Mouse (Mus musculus) heart, embryonic 10.5 days (tissue): Measurements from ENCODE around the gene Rab44. TPM values are rescaled to one million over a fixed set of nuclear protein-coding genes. Genes with fewer than 3 reads are reported as not detected.
"Not testable (repeated sequence)": the region's sequence is repeated elsewhere in the genome, so short reads cannot be mapped to it uniquely, and the experiment has no call there.

ENCODE experiments used
- DNase-seq: peaks from one replicate; pipeline ENCODE4 v3.0.0-alpha.2; 2017; ENCODE audit warnings: low spot score
- H3K27ac ChIP-seq: fragments of 300-500 bp; sonication (generic); 2 replicates; pipeline ENCODE4 v1.5.1; 2016; ENCODE audit warnings: mild to moderate bottlenecking
- H3K27me3 ChIP-seq: fragments of 300-500 bp; sonication (generic); 2 replicates; pipeline ENCODE4 v1.6.1; 2016; ENCODE audit warnings: mild to moderate bottlenecking; ENCODE audit not compliant: poor library complexity, insufficient read depth, severe bottlenecking
- H3K36me3 ChIP-seq: fragments of 300-500 bp; sonication (generic); 2 replicates; pipeline ENCODE4 v1.6.1; 2016; ENCODE audit warnings: mild to moderate bottlenecking, moderate library complexity
- H3K4me1 ChIP-seq: fragments of 300-500 bp; sonication (generic); 2 replicates; pipeline ENCODE4 v1.6.1; 2016; ENCODE audit warnings: mild to moderate bottlenecking
- H3K4me3 ChIP-seq: fragments of 300-500 bp; sonication (generic); 2 replicates; pipeline ENCODE4 v1.5.1; 2016; ENCODE audit warnings: mild to moderate bottlenecking, moderate library complexity
- H3K9me3 ChIP-seq: fragments of 300-500 bp; sonication (generic); 2 replicates; pipeline ENCODE4 v1.6.1; 2016; ENCODE audit warnings: mild to moderate bottlenecking, moderate library complexity
- WGBS: fragments of 180-500 bp; shearing (Covaris S2); methylation state at CpG from one replicate; pipeline ENCODE4 v1.1.7; 2016; 5-methylcytosine and 5-hydroxymethylcytosine counted together
- polyA plus RNA-seq: library from polyadenylated mRNA; unstranded; fragments of >200 nt; fragmentation: Nextera tagmentation; extraction: Ambion mirVana; gene quantifications from 2 replicates; pipeline ENCODE4 v1.2.1, GENCODE M21; 2016

Gene Rab44
- 0.23 and 0.48 TPM in 2 replicates for polyA plus RNA-seq

- Histone ChIP-seq H3K4me3 (no peak within 1 kb of the TSS), H3K36me3 (no peaks in the 10 kb centered on the region), H3K4me1 (peaks cover 3% of the 10 kb centered on the region; the same call in 1 of the 2 replicates), H3K27ac (no peak within 1 kb of the TSS; the same call in 1 of the 2 replicates), H3K9me3 (no peaks in the 10 kb centered on the region), H3K27me3 (no peaks in the 10 kb centered on the region)
- no peak for DNase-seq
- 83% methylated on average over 13 of the region's 13 CpGs for WGBS
These were observed at the start of gene Rab44 for GRCm38 (mm10) chr17:29113591-29114352. Rab44 (plus strand) TSS chr17:29114145.

GRCm38 (mm10) chr17:29065245-29065940, 48.6 kb upstream of the Rab44 start:
- DNase-seq: no peak
- Histone ChIP-seq H3K27me3 (no peaks in the 10 kb centered on the region; the same call in 1 of the 2 replicates), H3K4me3 (no peak overlapping the region), H3K27ac (no peak overlapping the region), H3K9me3 (no peaks in the 10 kb centered on the region), H3K36me3 (no peaks in the 10 kb centered on the region), H3K4me1 (peaks cover 43% of the 10 kb centered on the region)
- WGBS: 78% methylated on average over 21 of the region's 21 CpGs

- H3K4me3 ChIP-seq: no peak overlapping the region
- H3K36me3 ChIP-seq: no peaks in the 10 kb centered on the region
These were observed 48.0 kb upstream of the Rab44 start for GRCm38 (mm10) chr17:29065971-29066370.

GRCm38 (mm10) chr17:29067416-29067815, 46.5 kb upstream of the Rab44 start:
- not testable (repeated sequence) for H3K36me3 ChIP-seq, H3K4me3 ChIP-seq, DNase-seq, H3K27me3 ChIP-seq, H3K27ac ChIP-seq, H3K9me3 ChIP-seq
- whole genome bisulfite sequencing: 61% methylated on average over 3 of the region's 3 CpGs
- peaks cover 42% of the 10 kb centered on the region for H3K4me1 ChIP-seq

More at GRCm38 (mm10) chr17:29065971-29066370, 48.0 kb upstream of the Rab44 start:
- Histone ChIP-seq H3K27ac (no peak overlapping the region), H3K27me3 (no peaks in the 10 kb centered on the region; the same call in 1 of the 2 replicates), H3K4me1 (peaks cover 43% of the 10 kb centered on the region), H3K9me3 (no peaks in the 10 kb centered on the region)
- DNase-seq: no peak
- WGBS: 89% methylated on average over 3 of the region's 3 CpGs

GRCm38 (mm10) chr17:29067847-29068246, 46.1 kb upstream of the Rab44 start:
- Histone ChIP-seq H3K36me3 (no peaks in the 10 kb centered on the region), H3K4me1 (peaks cover 42% of the 10 kb centered on the region), H3K4me3 (no peak overlapping the region), H3K27ac (no peak overlapping the region), H3K27me3 (no peaks in the 10 kb centered on the region; the same call in 1 of the 2 replicates), H3K9me3 (no peaks in the 10 kb centered on the region)
- 51% methylated on average over 5 of the region's 5 CpGs for WGBS
- DNase-seq: no peak

- H3K27ac ChIP-seq: peak overlapping the region; percentile 75
These were observed 44.9 kb upstream of the Rab44 start for GRCm38 (mm10) chr17:29069063-29069462.

GRCm38 (mm10) chr17:29071820-29072219, 42.1 kb upstream of the Rab44 start:
- H3K27me3 ChIP-seq: no peaks in the 10 kb centered on the region
- DNase-seq: no peak
- H3K9me3 ChIP-seq: no peaks in the 10 kb centered on the region
- H3K4me1 ChIP-seq: peaks cover 40% of the 10 kb centered on the region
- 78% methylated on average over 5 of the region's 5 CpGs for WGBS
- no peak overlapping the region for H3K27ac ChIP-seq
- no peak overlapping the region for H3K4me3 ChIP-seq
- H3K36me3 ChIP-seq: no peaks in the 10 kb centered on the region

More at GRCm38 (mm10) chr17:29069063-29069462, 44.9 kb upstream of the Rab44 start:
- Histone ChIP-seq H3K4me3 (no peak overlapping the region), H3K9me3 (no peaks in the 10 kb centered on the region), H3K27me3 (no peaks in the 10 kb centered on the region; the same call in 1 of the 2 replicates), H3K4me1 (peaks cover 38% of the 10 kb centered on the region), H3K36me3 (no peaks in the 10 kb centered on the region)
- WGBS: 56% methylated on average over 10 of the region's 10 CpGs
- no peak for DNase-seq

- Histone ChIP-seq H3K9me3 (no peaks in the 10 kb centered on the region), H3K4me3 (peak overlapping the region; percentile 34), H3K27me3 (no peaks in the 10 kb centered on the region), H3K27ac (peak overlapping the region; percentile 78), H3K36me3 (no peaks in the 10 kb centered on the region), H3K4me1 (peaks cover 46% of the 10 kb centered on the region)
- DNase-seq: no peak
- 12% methylated on average over 11 of the region's 11 CpGs for WGBS
These were observed 41.1 kb upstream of the Rab44 start for GRCm38 (mm10) chr17:29072701-29073307.

- no peak for DNase-seq
- H3K36me3 ChIP-seq: no peaks in the 10 kb centered on the region
- H3K4me1 ChIP-seq: peaks cover 51% of the 10 kb centered on the region
- no peaks in the 10 kb centered on the region for H3K9me3 ChIP-seq
- 49% methylated on average over 5 of the region's 5 CpGs for WGBS
- no peaks in the 10 kb centered on the region for H3K27me3 ChIP-seq
- H3K27ac ChIP-seq: peak overlapping the region; percentile 78
- H3K4me3 ChIP-seq: peak overlapping the region; percentile 34; the same call in 1 of the 2 replicates
These were observed 40.6 kb upstream of the Rab44 start for GRCm38 (mm10) chr17:29073313-29073712.

GRCm38 (mm10) chr17:29074085-29074484, 39.9 kb upstream of the Rab44 start:
- no peak for DNase-seq

GRCm38 (mm10) chr17:29076235-29076634, 37.7 kb upstream of the Rab44 start:
- H3K9me3 ChIP-seq: no peaks in the 10 kb centered on the region
- 93% methylated on average over 8 of the region's 8 CpGs for WGBS
- peaks cover 56% of the 10 kb centered on the region for H3K4me1 ChIP-seq
- DNase-seq: no peak
- no peaks in the 10 kb centered on the region for H3K36me3 ChIP-seq
- H3K27me3 ChIP-seq: peaks cover 10% of the 10 kb centered on the region
- no peak overlapping the region for H3K27ac ChIP-seq
- no peak overlapping the region for H3K4me3 ChIP-seq

More at GRCm38 (mm10) chr17:29074085-29074484, 39.9 kb upstream of the Rab44 start:
- peak overlapping the region; percentile 78; the same call in 1 of the 2 replicates for H3K27ac ChIP-seq
- no peaks in the 10 kb centered on the region for H3K9me3 ChIP-seq
- 63% methylated on average over 13 of the region's 13 CpGs for WGBS
- H3K4me1 ChIP-seq: peaks cover 51% of the 10 kb centered on the region
- H3K36me3 ChIP-seq: no peaks in the 10 kb centered on the region
- no peaks in the 10 kb centered on the region for H3K27me3 ChIP-seq
- no peak overlapping the region for H3K4me3 ChIP-seq

GRCm38 (mm10) chr17:29077786-29078509, 36.0 kb upstream of the Rab44 start:
- DNase-seq: no peak

More at GRCm38 (mm10) chr17:29077786-29078509, 36.0 kb upstream of the Rab44 start:
- no peaks in the 10 kb centered on the region for H3K9me3 ChIP-seq
- 16% methylated on average over 14 of the region's 14 CpGs for WGBS
- peaks cover 25% of the 10 kb centered on the region for H3K27me3 ChIP-seq
- H3K36me3 ChIP-seq: no peaks in the 10 kb centered on the region
- H3K4me1 ChIP-seq: peaks cover 48% of the 10 kb centered on the region
- peak overlapping the region; percentile 81; the same call in 1 of the 2 replicates for H3K27ac ChIP-seq
- H3K4me3 ChIP-seq: peak overlapping the region; percentile 51
